Mouse (Mus musculus): ENCODE measurements at regions not wholly inside any gene's neighbourhood (a gene's known extent, or its start where the extent isn't known, plus 50 kb on each side); places are given as distances from the start of the nearest gene placed in this dataset.

DNA sequence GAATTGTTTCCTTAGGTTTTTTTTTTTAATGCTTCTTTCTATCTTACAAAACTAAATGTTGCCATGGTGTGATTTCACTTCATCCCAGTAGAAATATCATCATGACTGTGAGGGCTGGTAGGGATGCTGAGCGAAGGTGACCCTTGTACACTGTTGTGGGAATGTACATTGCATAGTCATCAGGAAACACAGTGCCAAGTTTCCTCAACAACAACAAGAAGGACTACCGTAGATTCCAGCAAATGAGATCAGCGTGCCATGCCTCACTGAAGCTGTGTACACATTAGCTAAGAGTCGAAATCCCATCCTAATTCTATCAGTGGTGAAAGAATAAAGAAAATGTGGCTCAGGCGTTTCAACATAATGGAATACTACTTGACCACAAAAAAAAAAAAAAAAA, 57.1 kb upstream of the Cep78 start:
- no peak for TF ChIP-seq CTCF (IDR thresholded peaks at IDR 0.05; ENCODE audit: low read depth, low read length)
- TF ChIP-seq GATA1 (IDR thresholded peaks at IDR 0.05; ENCODE audit: borderline replicate concordance, low read length): no peak

Measured in G1E (cell line).